Mouse (Mus musculus) testis, adult 2 months (tissue): ENCODE data around the gene Gpx7.

Experiments
- CTCF ChIP-seq: fragments of 200-500 bp; IDR thresholded peaks from 2 replicates; pipeline ENCODE4 v1.5.1; 2012; ENCODE audit warnings: low read depth, mild to moderate bottlenecking, inconsistent platforms, low read length, moderate library complexity; ENCODE audit not compliant: control insufficient read depth, insufficient read depth, insufficient replicate concordance
- POLR2A ChIP-seq: fragments of 200-500 bp; IDR thresholded peaks from 2 replicates; pipeline ENCODE4 v1.6.1; 2012; ENCODE audit warnings: low read depth, mild to moderate bottlenecking, inconsistent platforms, low read length, moderate library complexity; ENCODE audit not compliant: control insufficient read depth

DNA sequence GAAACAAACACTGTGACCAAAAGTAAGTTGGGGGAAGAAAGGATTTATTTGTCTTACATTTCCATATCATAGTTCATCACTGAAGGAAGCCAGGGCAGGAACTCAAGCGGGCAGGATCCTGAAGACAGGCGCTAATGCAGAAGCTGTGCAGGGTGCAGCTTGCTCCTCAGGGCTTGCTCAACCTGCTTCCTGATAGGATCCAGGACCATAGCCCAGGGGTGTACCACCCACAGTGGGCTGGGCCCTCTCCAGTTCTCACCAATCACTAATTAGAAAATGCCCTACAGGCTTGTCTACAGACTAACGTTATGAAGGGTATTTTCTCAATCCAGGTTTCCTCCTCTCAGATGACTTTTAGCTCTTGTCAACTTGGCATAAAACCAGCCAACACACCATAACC lies 28.9 kb upstream of the Gpx7 start:
- no peak for TF ChIP-seq CTCF
- TF ChIP-seq POLR2A: no peak
